7 mouse cellular contexts compared by ENCODE assay signal in genomic region chr13:24831353-24832130, GRCm38 (mm10). TPM values are rescaled to one million over a fixed set of nuclear protein-coding genes. Genes with fewer than 3 reads are reported as not detected.
DNase-seq lines count a peak whose midpoint lies in the region; ATAC-seq lines count a peak whose summit lies in the region.

Gene Acot13, minus strand, starts transcription at chr13:24831540.
Gene Tdp2, plus strand, starts transcription at chr13:24831679.

- peak within 1 kb of the TSS; percentile 91 for H3K9ac ChIP-seq in midbrain, embryonic 13.5 days (replicated peaks)

- peaks cover 22% of the 10 kb centered on the region for H3K4me1 ChIP-seq in embryonic facial prominence, embryonic 10.5 days
- peaks cover 20% of the 10 kb centered on the region for H3K4me1 ChIP-seq in limb, embryonic 10.5 days
- peaks cover 35% of the 10 kb centered on the region for H3K4me1 ChIP-seq in midbrain, embryonic 13.5 days (replicated peaks)

- H3K4me3 ChIP-seq in embryonic facial prominence, embryonic 10.5 days: peak within 1 kb of the TSS; percentile 97
- H3K4me3 ChIP-seq in limb, embryonic 10.5 days: peak within 1 kb of the TSS; percentile 97
- H3K4me3 ChIP-seq in midbrain, embryonic 13.5 days (replicated peaks): peak within 1 kb of the TSS; percentile 89

- H3K27ac ChIP-seq in embryonic facial prominence, embryonic 10.5 days (replicated peaks): peak within 1 kb of the TSS; percentile 96
- H3K27ac ChIP-seq in limb, embryonic 10.5 days: peak within 1 kb of the TSS; percentile 95
- peak within 1 kb of the TSS; percentile 92 for H3K27ac ChIP-seq in midbrain, embryonic 13.5 days

- DNase-seq in adrenal gland, postnatal 10 days: peak; percentile 96
- peak; percentile 100 for DNase-seq in embryonic facial prominence, embryonic 10.5 days (ENCODE audit: low spot score)
- DNase-seq in kidney, adult 11 months: peak; percentile 94
- DNase-seq in limb, embryonic 10.5 days (ENCODE audit: low spot score): peak; percentile 100
- peak; percentile 88 for DNase-seq in spleen, adult 12 weeks (ENCODE audit: low spot score)

- peak within 1 kb of the TSS; percentile 71 for H3K4me2 ChIP-seq in midbrain, embryonic 13.5 days (replicated peaks)

- ATAC-seq in granulocyte monocyte progenitor cell, adult 5-6 weeks (replicated peaks; ENCODE audit: poor library complexity, severe bottlenecking): peak; percentile 94
- ATAC-seq in midbrain, embryonic 13.5 days: peak; percentile 98

- H3K36me3 ChIP-seq in embryonic facial prominence, embryonic 10.5 days (replicated peaks): peaks cover 26% of the 10 kb centered on the region
- H3K36me3 ChIP-seq in limb, embryonic 10.5 days: peaks cover 28% of the 10 kb centered on the region
- no peaks in the 10 kb centered on the region for H3K36me3 ChIP-seq in midbrain, embryonic 13.5 days

- under 1% methylated on average over 90 of the region's 90 CpGs for WGBS in embryonic facial prominence, embryonic 10.5 days
- under 1% methylated on average over 89 of the region's 90 CpGs for WGBS in limb, embryonic 10.5 days
- under 1% methylated on average over 78 of the region's 90 CpGs for WGBS in midbrain, embryonic 13.5 days

- H3K27me3 ChIP-seq in embryonic facial prominence, embryonic 10.5 days (replicated peaks; ENCODE audit: low read depth, poor library complexity, severe bottlenecking): no peaks in the 10 kb centered on the region
- no peaks in the 10 kb centered on the region for H3K27me3 ChIP-seq in limb, embryonic 10.5 days (ENCODE audit: low read depth, poor library complexity, severe bottlenecking)
- H3K27me3 ChIP-seq in midbrain, embryonic 13.5 days: no peaks in the 10 kb centered on the region

- no peaks in the 10 kb centered on the region for H3K9me3 ChIP-seq in embryonic facial prominence, embryonic 10.5 days
- no peaks in the 10 kb centered on the region for H3K9me3 ChIP-seq in limb, embryonic 10.5 days (replicated peaks)
- H3K9me3 ChIP-seq in midbrain, embryonic 13.5 days: no peaks in the 10 kb centered on the region

RNA-seq across cellular contexts. Expression of gene Acot13, which starts in this region (rescaled TPM):
- total RNA-seq in adrenal gland, postnatal 10 days (2021): 100 to 1,000 TPM; 125 to 155 TPM
- polyA plus RNA-seq in embryonic facial prominence, embryonic 10.5 days (2016; fragmentation: Nextera tagmentation; extraction: Ambion mirVana): 55.1 and 65.5 TPM in 2 replicates
- 37.7 and 40.4 TPM in 2 replicates for total RNA-seq in granulocyte monocyte progenitor cell, adult 5-6 weeks (2014; fragmentation: Nextera tagmentation)
- total RNA-seq in granulocyte monocyte progenitor cell, adult 5-6 weeks (2017): 41.8 and 46.1 TPM in 2 replicates
- 61.4 and 64.2 TPM in 2 replicates for polyA plus RNA-seq in limb, embryonic 10.5 days (2016; fragmentation: Nextera tagmentation; extraction: Ambion mirVana)
- polyA plus RNA-seq in midbrain, embryonic 13.5 days (2015; fragmentation: Nextera tagmentation; extraction: Ambion mirVana): 45.6 and 46.3 TPM in 2 replicates

RNA-seq across cellular contexts. Expression of gene Tdp2, which starts in this region (rescaled TPM):
- 10 to 100 TPM; 23.1 to 31.6 TPM for total RNA-seq in adrenal gland, postnatal 10 days (2021)
- polyA plus RNA-seq in embryonic facial prominence, embryonic 10.5 days (2016; fragmentation: Nextera tagmentation; extraction: Ambion mirVana): 71.9 and 74.9 TPM in 2 replicates
- 48.4 and 84.7 TPM in 2 replicates for total RNA-seq in granulocyte monocyte progenitor cell, adult 5-6 weeks (2014; fragmentation: Nextera tagmentation)
- 51.8 and 57.7 TPM in 2 replicates for total RNA-seq in granulocyte monocyte progenitor cell, adult 5-6 weeks (2017)
- 74.4 and 74.5 TPM in 2 replicates for polyA plus RNA-seq in limb, embryonic 10.5 days (2016; fragmentation: Nextera tagmentation; extraction: Ambion mirVana)
- 42.7 and 45.7 TPM in 2 replicates for polyA plus RNA-seq in midbrain, embryonic 13.5 days (2015; fragmentation: Nextera tagmentation; extraction: Ambion mirVana)

Comparison
In these comparisons a context has a peak if more than half of its experiments do, and no peak if none do; other contexts are left out.
1. Peak in every context shown above with its lines: DNase-seq, ATAC-seq, H3K4me3 ChIP-seq and H3K27ac ChIP-seq.